Mouse (Mus musculus): ENCODE results near the gene Eda. TPM values are rescaled to one million over a fixed set of nuclear protein-coding genes. Genes with fewer than 3 reads are reported as not detected.

Gene Eda
- polyA plus RNA-seq, 1 experiment from 2014 or later = 0.92 TPM

DNA sequence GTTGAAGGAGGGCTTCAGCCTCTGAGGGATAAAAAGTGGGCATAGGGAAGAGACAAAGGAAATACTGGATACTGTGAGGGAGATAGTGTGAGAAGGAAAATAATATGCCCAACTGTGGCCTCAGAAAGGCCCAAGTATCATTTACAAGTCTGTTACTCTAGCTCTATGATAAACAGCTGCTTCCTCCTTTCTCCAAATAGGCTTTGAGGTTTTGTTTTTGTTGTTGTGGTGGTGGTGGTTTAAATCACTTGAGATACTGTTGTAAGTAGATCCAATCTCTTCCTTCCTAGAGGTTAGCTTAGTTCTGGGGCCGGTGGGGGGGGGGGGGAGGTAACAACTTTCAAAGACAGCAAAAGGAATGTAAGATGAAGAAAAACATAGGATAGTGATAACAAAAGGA lies 143.0 kb downstream of the Eda start:
- no peaks in the 10 kb centered on the region for H3K36me3 ChIP-seq (ENCODE audit: control insufficient read depth, insufficient read depth, low read length)
- H3K9ac ChIP-seq (ENCODE audit: low read depth, low read length) = no peak overlapping the region
- H3K4me2 ChIP-seq (ENCODE audit: low read depth, low read length) = no peak overlapping the region
- H3K4me1 ChIP-seq (ENCODE audit: control insufficient read depth, insufficient read depth, low read length) = no peaks in the 10 kb centered on the region
- H3K27ac ChIP-seq (ENCODE audit: low read length) = no peak overlapping the region
- H3K4me3 ChIP-seq (ENCODE audit: low read length) = no peak overlapping the region
- no peaks in the 10 kb centered on the region for H3K27me3 ChIP-seq (replicated peaks; ENCODE audit: control insufficient read depth, insufficient read depth, low read length)
- 36% methylated on average over 1 of the region's 1 CpGs for WGBS
- no peak for ATAC-seq
- no peaks in the 10 kb centered on the region for H3K9me3 ChIP-seq (ENCODE audit: control insufficient read depth, low read length)

DNA sequence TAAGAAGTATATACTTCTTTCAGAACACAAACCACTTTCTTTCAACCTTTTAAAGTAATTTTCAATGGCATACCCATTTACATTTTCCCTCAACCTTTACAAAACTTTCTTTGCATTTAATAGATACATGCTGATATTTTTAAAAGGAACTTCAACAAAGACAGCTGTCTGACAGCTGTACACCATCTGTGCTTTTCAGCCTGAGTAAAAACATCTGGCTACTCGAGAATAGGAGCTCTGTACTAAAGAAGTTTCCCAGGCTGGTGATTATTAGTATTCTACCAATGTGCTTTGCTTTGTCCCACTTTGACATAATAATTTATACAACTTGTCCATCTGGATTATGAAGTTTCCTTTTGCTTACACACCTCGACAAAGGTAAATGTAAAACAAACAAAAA lies 219.9 kb downstream of the Eda start:
- Histone ChIP-seq H3K9ac (ENCODE audit: low read depth, low read length) (no peak overlapping the region), H3K27me3 (replicated peaks; ENCODE audit: control insufficient read depth, insufficient read depth, low read length) (no peaks in the 10 kb centered on the region), H3K27ac (ENCODE audit: low read length) (no peak overlapping the region), H3K36me3 (ENCODE audit: control insufficient read depth, insufficient read depth, low read length) (no peaks in the 10 kb centered on the region), H3K4me1 (ENCODE audit: control insufficient read depth, insufficient read depth, low read length) (no peaks in the 10 kb centered on the region), H3K4me3 (ENCODE audit: low read length) (no peak overlapping the region), H3K4me2 (ENCODE audit: low read depth, low read length) (no peak overlapping the region), H3K9me3 (ENCODE audit: control insufficient read depth, low read length) (no peaks in the 10 kb centered on the region)
- 43% methylated on average over 2 of the region's 2 CpGs for WGBS
- ATAC-seq = no peak

DNA sequence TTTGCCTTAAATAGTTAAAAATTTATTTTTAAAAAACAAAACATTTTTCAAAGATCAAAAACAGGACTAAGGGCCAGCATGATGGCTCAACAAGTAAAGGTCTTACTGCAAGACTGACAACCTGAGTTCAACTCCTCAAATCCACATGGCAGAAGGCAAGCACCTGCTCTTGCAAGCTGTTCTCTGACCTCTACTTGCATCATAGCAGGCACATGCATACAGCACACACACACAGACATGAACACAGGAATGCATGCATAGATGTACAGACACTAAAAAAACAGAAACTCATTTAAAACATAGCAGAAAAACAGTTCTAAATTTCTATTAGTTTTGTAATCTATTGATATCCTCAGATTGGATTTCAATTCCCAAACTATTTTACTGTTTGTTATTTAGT lies 338.2 kb downstream of the Eda start:
- Histone ChIP-seq H3K4me3 (ENCODE audit: low read length) (no peak overlapping the region), H3K9me3 (ENCODE audit: control insufficient read depth, low read length) (no peaks in the 10 kb centered on the region), H3K27me3 (replicated peaks; ENCODE audit: control insufficient read depth, insufficient read depth, low read length) (no peaks in the 10 kb centered on the region), H3K36me3 (ENCODE audit: control insufficient read depth, insufficient read depth, low read length) (no peaks in the 10 kb centered on the region), H3K27ac (ENCODE audit: low read length) (no peak overlapping the region), H3K4me1 (ENCODE audit: control insufficient read depth, insufficient read depth, low read length) (no peaks in the 10 kb centered on the region), H3K4me2 (ENCODE audit: low read depth, low read length) (no peak overlapping the region), H3K9ac (ENCODE audit: low read depth, low read length) (no peak overlapping the region)
- ATAC-seq = no peak

DNA sequence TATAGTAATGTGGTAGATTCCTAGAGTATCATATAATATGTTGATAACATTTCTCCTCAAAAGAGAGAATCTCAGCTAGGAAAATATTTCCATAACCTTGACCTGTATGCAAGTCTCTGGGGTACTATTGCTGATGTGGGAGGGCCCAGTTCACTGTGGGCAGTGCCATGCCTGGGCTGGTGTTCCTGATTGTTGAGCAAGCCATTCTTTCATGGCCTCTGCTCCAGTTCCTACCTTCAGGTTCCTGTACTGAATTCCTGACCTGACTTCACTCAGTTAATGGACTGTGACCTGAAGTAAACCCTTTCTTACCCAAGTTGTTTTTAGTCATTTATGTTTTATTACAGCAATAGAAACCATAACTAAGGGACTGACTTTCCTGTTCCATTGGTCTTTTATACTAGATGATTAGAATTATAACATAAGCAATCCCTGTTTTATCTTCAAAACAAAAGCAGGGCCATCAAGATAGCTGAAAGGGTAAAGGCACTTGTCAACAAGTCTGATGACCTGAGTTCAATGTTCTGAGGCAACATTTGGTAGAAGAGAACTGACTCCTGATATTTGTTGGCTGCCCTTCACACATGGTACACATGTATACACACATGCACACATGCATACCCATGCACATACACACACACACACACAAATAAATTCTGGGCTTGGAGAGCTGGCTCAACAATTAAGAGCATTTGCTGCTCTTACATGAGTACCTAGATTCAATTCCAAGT lies 338.9 kb downstream of the Eda start:
- Histone ChIP-seq H3K9ac (ENCODE audit: low read depth, low read length) (no peak overlapping the region), H3K9me3 (ENCODE audit: control insufficient read depth, low read length) (no peaks in the 10 kb centered on the region), H3K27me3 (replicated peaks; ENCODE audit: control insufficient read depth, insufficient read depth, low read length) (no peaks in the 10 kb centered on the region), H3K4me2 (ENCODE audit: low read depth, low read length) (no peak overlapping the region), H3K36me3 (ENCODE audit: control insufficient read depth, insufficient read depth, low read length) (no peaks in the 10 kb centered on the region), H3K4me3 (ENCODE audit: low read length) (no peak overlapping the region), H3K4me1 (ENCODE audit: control insufficient read depth, insufficient read depth, low read length) (no peaks in the 10 kb centered on the region), H3K27ac (ENCODE audit: low read length) (no peak overlapping the region)
- ATAC-seq = no peak

DNA sequence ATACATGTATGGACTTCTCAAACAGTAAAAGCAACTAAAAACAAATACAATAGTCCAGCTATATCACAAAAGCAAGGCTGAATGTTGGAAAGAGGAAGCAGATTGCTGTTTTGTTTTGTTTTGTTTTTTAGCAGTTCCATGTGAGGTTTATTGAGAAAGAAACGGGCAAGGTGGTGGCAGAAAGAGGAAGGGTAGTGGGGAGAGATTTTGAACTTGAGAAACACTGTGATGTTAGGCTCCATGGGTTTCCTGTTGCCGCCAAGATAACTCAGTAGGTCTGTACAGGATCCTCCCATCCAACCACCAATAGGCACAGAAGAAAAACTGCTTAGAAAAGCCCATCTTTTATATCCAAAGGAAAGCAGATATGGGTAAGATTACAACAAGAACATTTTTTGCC lies 365.3 kb downstream of the Eda start:
- H3K27ac ChIP-seq (ENCODE audit: low read length) = no peak overlapping the region
- 89% methylated on average over 2 of the region's 2 CpGs for WGBS
- H3K4me2 ChIP-seq (ENCODE audit: low read depth, low read length) = no peak overlapping the region
- no peak overlapping the region for H3K4me3 ChIP-seq (ENCODE audit: low read length)
- H3K4me1 ChIP-seq (ENCODE audit: control insufficient read depth, insufficient read depth, low read length) = no peaks in the 10 kb centered on the region
- 0 out of 2 replicates have a peak, but pooled peaks cover 4% of the 10 kb centered on the region for H3K27me3 ChIP-seq (replicated peaks; ENCODE audit: control insufficient read depth, insufficient read depth, low read length)
- H3K9me3 ChIP-seq (ENCODE audit: control insufficient read depth, low read length) = no peaks in the 10 kb centered on the region
- H3K9ac ChIP-seq (ENCODE audit: low read depth, low read length) = no peak overlapping the region
- no peak for ATAC-seq
- no peaks in the 10 kb centered on the region for H3K36me3 ChIP-seq (ENCODE audit: control insufficient read depth, insufficient read depth, low read length)

DNA sequence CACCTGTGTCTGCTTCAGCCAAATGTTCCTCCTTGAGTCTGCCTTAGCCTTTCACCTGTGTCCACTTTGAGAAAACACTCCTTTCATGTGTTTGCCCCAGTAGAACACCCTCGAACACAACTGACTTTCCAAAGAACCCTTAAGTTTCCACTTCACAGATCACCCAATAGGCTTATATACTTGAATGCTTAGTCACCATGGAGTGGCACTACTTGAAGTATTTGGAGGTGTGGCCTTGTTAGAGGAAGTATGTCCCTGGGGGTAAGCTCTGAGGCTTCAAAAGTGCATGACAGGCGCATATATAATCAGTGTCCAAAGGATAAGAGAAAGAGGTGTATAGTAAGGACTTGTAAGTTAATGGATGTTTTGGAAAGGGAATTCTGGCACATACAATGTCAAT lies 369.0 kb downstream of the Eda start:
- no peak overlapping the region for H3K4me2 ChIP-seq (ENCODE audit: low read depth, low read length)
- H3K4me3 ChIP-seq (ENCODE audit: low read length) = no peak overlapping the region
- 0 out of 2 replicates have a peak, but pooled peaks cover 4% of the 10 kb centered on the region for H3K27me3 ChIP-seq (replicated peaks; ENCODE audit: control insufficient read depth, insufficient read depth, low read length)
- no peaks in the 10 kb centered on the region for H3K4me1 ChIP-seq (ENCODE audit: control insufficient read depth, insufficient read depth, low read length)
- H3K36me3 ChIP-seq (ENCODE audit: control insufficient read depth, insufficient read depth, low read length) = no peaks in the 10 kb centered on the region
- 92% methylated on average over 2 of the region's 2 CpGs for WGBS
- no peak for ATAC-seq
- no peak overlapping the region for H3K27ac ChIP-seq (ENCODE audit: low read length)
- H3K9me3 ChIP-seq (ENCODE audit: control insufficient read depth, low read length) = no peaks in the 10 kb centered on the region
- no peak overlapping the region for H3K9ac ChIP-seq (ENCODE audit: low read depth, low read length)

DNA sequence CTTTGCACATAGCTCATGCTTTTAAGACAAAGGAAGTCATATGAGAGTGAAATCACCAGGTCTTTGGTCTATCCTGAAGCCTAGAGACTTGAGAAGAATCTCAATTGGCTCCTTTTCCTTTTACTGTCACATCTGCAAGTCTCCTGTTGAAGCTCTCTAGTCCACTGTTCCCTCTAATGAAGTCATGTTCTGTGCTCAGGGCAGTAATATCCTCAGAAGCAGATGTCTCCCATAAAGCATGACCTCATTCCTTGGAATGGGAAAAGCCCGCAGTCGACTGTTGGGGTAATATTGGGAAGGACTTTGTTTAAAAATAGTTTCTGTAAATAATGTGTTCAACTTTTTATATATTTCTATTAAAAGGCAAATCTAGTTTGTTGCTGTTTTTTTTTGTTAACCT lies 381.6 kb downstream of the Eda start:
- Histone ChIP-seq H3K4me1 (ENCODE audit: control insufficient read depth, insufficient read depth, low read length) (no peaks in the 10 kb centered on the region), H3K27ac (ENCODE audit: low read length) (no peak overlapping the region), H3K27me3 (replicated peaks; ENCODE audit: control insufficient read depth, insufficient read depth, low read length) (no peaks in the 10 kb centered on the region), H3K9me3 (ENCODE audit: control insufficient read depth, low read length) (no peaks in the 10 kb centered on the region), H3K9ac (ENCODE audit: low read depth, low read length) (no peak overlapping the region), H3K4me3 (ENCODE audit: low read length) (no peak overlapping the region), H3K4me2 (ENCODE audit: low read depth, low read length) (no peak overlapping the region), H3K36me3 (ENCODE audit: control insufficient read depth, insufficient read depth, low read length) (no peaks in the 10 kb centered on the region)
- no peak for ATAC-seq
- 49% methylated on average over 2 of the region's 2 CpGs for WGBS

DNA sequence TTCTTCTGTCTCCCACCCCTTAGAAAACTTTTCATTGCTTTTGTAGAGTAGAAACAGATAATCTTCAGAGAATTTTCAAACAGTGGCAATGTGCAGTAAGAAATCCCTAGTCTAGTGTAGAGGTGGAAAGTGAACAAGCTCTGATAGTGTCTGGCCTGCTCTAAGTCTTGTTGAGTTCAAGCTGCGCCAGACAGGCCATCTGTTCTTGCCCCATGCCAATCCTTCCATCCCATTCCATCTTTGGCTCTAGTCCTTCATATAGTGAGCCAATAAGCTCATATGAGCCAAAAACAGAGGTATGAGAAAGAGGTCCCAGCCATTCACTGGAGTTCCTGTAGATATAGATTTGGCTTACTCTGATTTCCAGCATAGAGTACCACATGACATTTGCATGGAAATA lies 414.5 kb downstream of the Eda start:
- Histone ChIP-seq H3K36me3 (ENCODE audit: control insufficient read depth, insufficient read depth, low read length) (no peaks in the 10 kb centered on the region), H3K27me3 (replicated peaks; ENCODE audit: control insufficient read depth, insufficient read depth, low read length) (peaks cover 8% of the 10 kb centered on the region; the same call in 1 of the 2 replicates), H3K4me3 (ENCODE audit: low read length) (no peak overlapping the region), H3K4me2 (ENCODE audit: low read depth, low read length) (no peak overlapping the region), H3K9ac (ENCODE audit: low read depth, low read length) (no peak overlapping the region), H3K27ac (ENCODE audit: low read length) (no peak overlapping the region), H3K4me1 (ENCODE audit: control insufficient read depth, insufficient read depth, low read length) (no peaks in the 10 kb centered on the region), H3K9me3 (ENCODE audit: control insufficient read depth, low read length) (no peaks in the 10 kb centered on the region)
- ATAC-seq = no peak
- WGBS = 84% methylated on average over 1 of the region's 1 CpGs

DNA sequence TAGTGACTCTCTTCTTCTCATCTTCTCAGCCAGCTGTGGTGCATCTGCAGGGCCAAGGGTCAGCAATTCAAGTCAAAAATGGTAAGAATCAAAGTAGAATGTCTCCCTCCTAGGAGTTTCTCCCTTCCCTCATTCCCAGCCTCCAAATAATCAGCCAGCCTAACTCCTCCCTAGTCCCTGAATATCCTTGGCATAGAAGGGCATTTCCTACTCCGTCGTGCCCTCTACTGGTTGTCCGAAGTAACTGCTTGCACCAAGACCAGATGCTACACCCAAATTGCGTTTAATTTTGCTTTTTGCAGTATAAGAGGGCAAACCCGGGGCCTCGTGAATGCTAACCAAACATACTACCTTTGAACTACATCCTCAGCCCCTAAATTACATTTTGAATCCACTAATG lies 416.9 kb downstream of the Eda start:
- no peak overlapping the region for H3K4me2 ChIP-seq (ENCODE audit: low read depth, low read length)
- H3K27me3 ChIP-seq (replicated peaks; ENCODE audit: control insufficient read depth, insufficient read depth, low read length) = peaks cover 10% of the 10 kb centered on the region; the same call in 1 of the 2 replicates
- no peak overlapping the region for H3K4me3 ChIP-seq (ENCODE audit: low read length)
- H3K9ac ChIP-seq (ENCODE audit: low read depth, low read length) = no peak overlapping the region
- H3K36me3 ChIP-seq (ENCODE audit: control insufficient read depth, insufficient read depth, low read length) = no peaks in the 10 kb centered on the region
- ATAC-seq = no peak
- 31% methylated on average over 6 of the region's 6 CpGs for WGBS
- H3K4me1 ChIP-seq (ENCODE audit: control insufficient read depth, insufficient read depth, low read length) = no peaks in the 10 kb centered on the region
- H3K27ac ChIP-seq (ENCODE audit: low read length) = no peak overlapping the region
- no peaks in the 10 kb centered on the region for H3K9me3 ChIP-seq (ENCODE audit: control insufficient read depth, low read length)
